Mouse (Mus musculus) bone marrow macrophage, adult 2 months (primary cell): ENCODE results near the gene Fam213a.

Experiments used
- CTCF ChIP-seq: IDR thresholded peaks from 2 replicates; pipeline ENCODE4 v1.5.1; 2012; ENCODE audit warnings: low read depth, mild to moderate bottlenecking, low read length, moderate library complexity
- POLR2A ChIP-seq: IDR thresholded peaks from 2 replicates; pipeline ENCODE4 v1.6.1; 2012; ENCODE audit warnings: mild to moderate bottlenecking, low read depth, low read length, borderline replicate concordance

DNA sequence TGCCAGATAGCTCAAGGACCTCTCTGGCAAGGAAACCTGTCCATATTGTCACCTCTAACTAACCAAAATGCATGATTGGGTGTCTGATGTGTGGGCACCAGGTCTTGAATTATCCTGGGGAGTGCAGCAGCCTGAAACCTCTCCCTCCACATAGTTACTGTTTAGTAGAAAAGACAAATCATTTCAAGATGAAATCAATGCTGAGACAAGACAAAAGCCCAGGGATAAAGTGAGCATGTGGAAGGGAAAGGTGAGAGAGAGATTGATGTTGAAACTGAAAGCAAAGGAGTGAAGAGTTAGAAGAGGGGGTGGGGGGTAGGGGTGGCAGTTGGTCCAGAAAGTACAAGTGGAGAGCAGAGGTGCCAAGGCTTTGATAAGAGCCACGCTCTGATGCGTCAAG lies 45.5 kb downstream of the Fam213a start:
- TF ChIP-seq POLR2A = no peak
- no peak for TF ChIP-seq CTCF
